Mouse (Mus musculus): ENCODE data around the gene Nudt16l1.

The Nudt16l1 gene

GRCm38 (mm10) chr16:4938461-4938860 is at the start of gene Nudt16l1:
Gene Nudt16l1 (plus strand): TSS chr16:4938761.
- no peak for DNase-seq

GRCm38 (mm10) chr16:4890201-4890709 is 48.3 kb upstream of the Nudt16l1 start:
- no peak for DNase-seq

- no peak for DNase-seq
These were observed 46.4 kb upstream of the Nudt16l1 start for GRCm38 (mm10) chr16:4892171-4892570.

- no peak for DNase-seq
These were observed 44.2 kb upstream of the Nudt16l1 start for GRCm38 (mm10) chr16:4894201-4894908.

GRCm38 (mm10) chr16:4896249-4897027 is 42.1 kb upstream of the Nudt16l1 start:
- no peak for DNase-seq

GRCm38 (mm10) chr16:4897146-4897730 is 41.3 kb upstream of the Nudt16l1 start:
- peak; percentile 39 for DNase-seq

GRCm38 (mm10) chr16:4898881-4899280 is 39.7 kb upstream of the Nudt16l1 start:
- peak; percentile 57 for DNase-seq

GRCm38 (mm10) chr16:4899711-4900110 is 38.9 kb upstream of the Nudt16l1 start:
- DNase-seq, result no peak

GRCm38 (mm10) chr16:4901167-4901566 is 37.4 kb upstream of the Nudt16l1 start:
- DNase-seq, result no peak

GRCm38 (mm10) chr16:4902390-4902789 is 36.2 kb upstream of the Nudt16l1 start:
- DNase-seq, result no peak

- DNase-seq, result no peak
These were observed 35.0 kb upstream of the Nudt16l1 start for GRCm38 (mm10) chr16:4903491-4904102.

GRCm38 (mm10) chr16:4904878-4905277 is 33.7 kb upstream of the Nudt16l1 start:
- no peak for DNase-seq

GRCm38 (mm10) chr16:4905591-4905990 is 33.0 kb upstream of the Nudt16l1 start:
- DNase-seq, result no peak

- no peak for DNase-seq
These were observed 32.0 kb upstream of the Nudt16l1 start for GRCm38 (mm10) chr16:4906559-4906958.

- DNase-seq, result no peak
These were observed 31.2 kb upstream of the Nudt16l1 start for GRCm38 (mm10) chr16:4907386-4907785.

GRCm38 (mm10) chr16:4907972-4908371 is 30.6 kb upstream of the Nudt16l1 start:
- peak; percentile 31 for DNase-seq

- DNase-seq, result peak; percentile 52
These were observed 28.8 kb upstream of the Nudt16l1 start for GRCm38 (mm10) chr16:4909745-4910144.

GRCm38 (mm10) chr16:4910758-4911157 is 27.8 kb upstream of the Nudt16l1 start:
- DNase-seq, result no peak

GRCm38 (mm10) chr16:4912074-4912648 is 26.4 kb upstream of the Nudt16l1 start:
- no peak for DNase-seq

GRCm38 (mm10) chr16:4912907-4913782 is 25.4 kb upstream of the Nudt16l1 start:
- DNase-seq, result no peak

Measured in thymus, postnatal 4 days (tissue).